Mouse (Mus musculus): Measurements from ENCODE around the gene Arhgdib. TPM values are rescaled to one million over a fixed set of nuclear protein-coding genes. Genes with fewer than 3 reads are reported as not detected.

Arhgdib gene
- polyA plus RNA-seq, 1 experiment = 22.6 TPM

GRCm38 (mm10) chr6:136922080-136922479 is 19.6 kb downstream of the Arhgdib start, which contains the start of gene Erp27:
Erp27 (minus strand) TSS chr6:136922180.
- no peaks in the 10 kb centered on the region for H3K4me1 ChIP-seq (ENCODE audit: control insufficient read depth, insufficient read depth, insufficient read length, low read length)
- WGBS = 28% methylated on average over 5 of the region's 5 CpGs

GRCm38 (mm10) chr6:136921601-136922000 is 20.1 kb downstream of the Arhgdib start:
- Histone ChIP-seq H3K27ac (ENCODE audit: insufficient read depth, low read depth, low read length) (no peak overlapping the region), H3K4me3 (ENCODE audit: low read depth, low read length) (no peak overlapping the region), H3K4me1 (ENCODE audit: control insufficient read depth, insufficient read depth, insufficient read length, low read length) (no peaks in the 10 kb centered on the region), H3K27me3 (ENCODE audit: control insufficient read depth, insufficient read depth, low read length) (no peaks in the 10 kb centered on the region), H3K36me3 (ENCODE audit: control insufficient read depth, insufficient read depth, low read length) (no peaks in the 10 kb centered on the region)
- TF ChIP-seq CTCF (IDR thresholded peaks at IDR 0.05; ENCODE audit: extremely low read depth, insufficient read length, insufficient replicate concordance, low read depth, low read length) = no peak
- no peak for TF ChIP-seq POLR2A (IDR thresholded peaks at IDR 0.05; ENCODE audit: low read depth, low read length)
- 69% methylated on average over 7 of the region's 7 CpGs for WGBS

More at GRCm38 (mm10) chr6:136922080-136922479, 19.6 kb downstream of the Arhgdib start, which contains the start of gene Erp27:
- TF ChIP-seq POLR2A (IDR thresholded peaks at IDR 0.05; ENCODE audit: low read depth, low read length) (no peak), CTCF (IDR thresholded peaks at IDR 0.05; ENCODE audit: extremely low read depth, insufficient read length, insufficient replicate concordance, low read depth, low read length) (no peak)
- Histone ChIP-seq H3K27ac (ENCODE audit: insufficient read depth, low read depth, low read length) (no peak within 1 kb of the TSS), H3K4me3 (ENCODE audit: low read depth, low read length) (no peak within 1 kb of the TSS), H3K27me3 (ENCODE audit: control insufficient read depth, insufficient read depth, low read length) (no peaks in the 10 kb centered on the region), H3K36me3 (ENCODE audit: control insufficient read depth, insufficient read depth, low read length) (no peaks in the 10 kb centered on the region)

DNA sequence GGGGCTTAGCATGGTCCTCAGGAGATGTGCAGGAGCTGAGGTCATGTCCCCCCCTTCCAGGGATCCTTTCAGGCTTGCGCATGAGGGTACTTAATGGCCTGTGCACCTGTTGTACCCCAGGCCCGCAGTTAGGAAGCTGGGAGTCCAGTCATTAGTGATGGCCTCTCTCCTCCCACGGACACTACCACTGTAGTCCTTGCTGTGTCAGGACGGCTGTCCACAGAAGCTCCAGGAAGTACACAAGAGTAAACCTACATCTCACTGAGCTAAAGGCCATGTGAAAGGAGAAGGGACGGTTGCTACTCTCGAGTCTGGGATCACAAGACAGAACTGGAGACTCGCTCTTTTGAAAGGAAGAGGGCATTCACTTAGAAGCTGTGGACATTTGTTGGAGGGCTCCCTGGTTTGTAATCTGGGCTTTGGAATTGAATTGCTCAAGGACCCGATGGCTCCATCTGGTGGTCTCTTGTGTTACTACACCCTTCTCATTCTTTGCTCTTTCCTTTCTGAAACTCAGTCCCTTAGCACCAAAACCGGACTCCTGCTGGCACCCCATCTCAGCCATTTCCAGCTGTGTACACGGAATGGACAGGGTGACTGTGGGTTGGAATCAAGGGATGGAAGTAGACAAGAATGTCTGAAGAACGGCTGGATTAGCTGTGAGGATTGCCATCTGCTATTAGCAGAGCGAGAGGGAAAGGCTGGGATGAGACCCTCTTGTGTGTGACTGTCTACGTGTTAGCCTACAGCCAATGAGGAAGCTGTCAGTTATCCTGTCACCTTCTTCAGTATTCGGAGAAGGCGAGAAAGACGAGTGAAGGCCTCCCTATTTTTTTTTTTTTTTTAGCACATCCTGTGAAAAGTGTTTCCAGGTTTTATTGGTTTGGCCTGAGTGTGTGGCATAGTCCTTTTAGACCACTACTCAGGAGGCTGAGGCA is 21.1 kb downstream of the Arhgdib start:
- 33% methylated on average over 16 of the region's 16 CpGs for WGBS
- H3K36me3 ChIP-seq (ENCODE audit: control insufficient read depth, insufficient read depth, low read length) = no peaks in the 10 kb centered on the region
- H3K27ac ChIP-seq (ENCODE audit: insufficient read depth, low read depth, low read length) = no peak overlapping the region
- TF ChIP-seq POLR2A (IDR thresholded peaks at IDR 0.05; ENCODE audit: low read depth, low read length) (no peak), CTCF (IDR thresholded peaks at IDR 0.05; ENCODE audit: extremely low read depth, insufficient read length, insufficient replicate concordance, low read depth, low read length) (peak; percentile 52; the same call in 1 of the 2 replicates)
- H3K4me3 ChIP-seq (ENCODE audit: low read depth, low read length) = no peak overlapping the region
- no peaks in the 10 kb centered on the region for H3K27me3 ChIP-seq (ENCODE audit: control insufficient read depth, insufficient read depth, low read length)
- H3K4me1 ChIP-seq (ENCODE audit: control insufficient read depth, insufficient read depth, insufficient read length, low read length) = no peaks in the 10 kb centered on the region

DNA sequence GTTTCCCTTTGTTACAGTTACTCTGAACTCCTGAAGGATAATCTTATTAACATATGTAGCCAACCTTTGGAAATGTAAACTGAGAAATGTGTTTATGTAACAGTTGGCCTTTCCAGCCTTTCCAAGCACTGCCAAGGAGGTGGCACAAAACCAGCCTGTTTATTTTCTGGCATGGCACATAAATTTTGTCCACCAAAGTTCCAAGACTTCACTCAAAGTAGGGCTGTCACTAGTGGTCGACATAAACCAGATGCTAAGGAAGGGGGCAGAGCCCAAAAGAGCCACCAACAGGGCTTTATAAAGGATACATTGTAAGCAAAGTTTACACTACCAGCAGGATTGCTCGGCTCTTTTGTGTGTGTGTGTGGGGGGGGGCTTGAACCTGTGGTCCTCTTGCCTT is 23.8 kb downstream of the Arhgdib start:
- Histone ChIP-seq H3K27me3 (ENCODE audit: control insufficient read depth, insufficient read depth, low read length) (no peaks in the 10 kb centered on the region), H3K4me1 (ENCODE audit: control insufficient read depth, insufficient read depth, insufficient read length, low read length) (peaks cover 3% of the 10 kb centered on the region; the same call in 1 of the 2 replicates), H3K27ac (ENCODE audit: insufficient read depth, low read depth, low read length) (no peak overlapping the region), H3K36me3 (ENCODE audit: control insufficient read depth, insufficient read depth, low read length) (no peaks in the 10 kb centered on the region), H3K4me3 (ENCODE audit: low read depth, low read length) (no peak overlapping the region)
- TF ChIP-seq CTCF (IDR thresholded peaks at IDR 0.05; ENCODE audit: extremely low read depth, insufficient read length, insufficient replicate concordance, low read depth, low read length) (no peak), POLR2A (IDR thresholded peaks at IDR 0.05; ENCODE audit: low read depth, low read length) (no peak)
- 48% methylated on average over 2 of the region's 2 CpGs for WGBS

DNA sequence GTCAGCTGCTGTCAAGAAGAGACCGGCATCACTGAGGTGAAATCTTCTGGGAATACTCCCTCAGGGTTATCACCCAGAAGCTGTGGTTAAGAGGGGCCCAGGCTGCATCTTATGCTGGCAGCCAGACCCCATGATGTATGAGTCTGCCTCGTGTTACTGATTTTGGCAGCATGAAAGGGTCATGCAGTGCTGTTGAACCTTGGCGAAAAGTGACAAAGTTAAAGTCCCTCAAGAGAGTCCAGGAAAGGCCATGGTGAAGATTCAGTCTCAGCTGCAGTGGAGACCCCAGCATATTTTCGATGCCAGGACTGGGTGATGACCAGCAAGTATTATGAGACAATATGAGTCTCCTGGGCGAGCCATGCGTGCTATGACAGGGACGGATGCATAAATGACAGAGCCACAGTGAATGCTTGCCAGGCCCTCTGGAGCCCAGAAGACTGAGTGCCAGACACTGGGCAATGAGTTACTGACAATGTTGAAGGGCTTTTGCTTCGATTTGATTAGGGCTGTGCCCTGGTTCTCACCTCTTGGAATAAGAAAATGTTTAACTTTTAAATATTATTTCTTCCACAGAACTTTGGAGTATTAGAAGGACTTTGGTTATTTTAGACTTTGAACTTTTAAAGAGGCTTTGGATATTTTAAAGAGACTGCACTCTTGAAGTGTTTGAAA is 25.8 kb downstream of the Arhgdib start:
- Histone ChIP-seq H3K4me3 (ENCODE audit: low read depth, low read length) (no peak overlapping the region), H3K27me3 (ENCODE audit: control insufficient read depth, insufficient read depth, low read length) (no peaks in the 10 kb centered on the region), H3K4me1 (ENCODE audit: control insufficient read depth, insufficient read depth, insufficient read length, low read length) (peaks cover 3% of the 10 kb centered on the region; the same call in 1 of the 2 replicates), H3K27ac (ENCODE audit: insufficient read depth, low read depth, low read length) (no peak overlapping the region), H3K36me3 (ENCODE audit: control insufficient read depth, insufficient read depth, low read length) (no peaks in the 10 kb centered on the region)
- 82% methylated on average over 8 of the region's 8 CpGs for WGBS
- TF ChIP-seq POLR2A (IDR thresholded peaks at IDR 0.05; ENCODE audit: low read depth, low read length) (no peak), CTCF (IDR thresholded peaks at IDR 0.05; ENCODE audit: extremely low read depth, insufficient read length, insufficient replicate concordance, low read depth, low read length) (no peak)

DNA sequence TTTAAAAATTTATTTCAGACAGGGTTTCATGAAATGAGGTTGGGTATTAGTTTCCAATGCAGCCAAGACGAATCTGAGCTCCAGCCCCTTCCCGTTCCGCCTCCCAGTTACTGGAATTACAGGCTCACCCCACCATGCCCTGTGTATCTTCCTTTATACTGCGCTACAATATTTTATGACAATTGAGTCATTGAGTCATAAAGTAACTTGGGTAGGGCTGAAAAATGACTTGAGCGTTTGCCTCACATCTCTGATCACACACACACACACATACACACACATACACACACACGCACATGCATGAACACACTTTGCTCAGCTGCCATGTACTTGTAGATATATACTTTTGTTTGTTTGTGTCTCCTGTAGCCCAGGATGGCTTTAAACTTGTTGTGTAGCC is 27.5 kb downstream of the Arhgdib start:
- Histone ChIP-seq H3K4me1 (ENCODE audit: control insufficient read depth, insufficient read depth, insufficient read length, low read length) (peaks cover 3% of the 10 kb centered on the region; the same call in 1 of the 2 replicates), H3K27me3 (ENCODE audit: control insufficient read depth, insufficient read depth, low read length) (no peaks in the 10 kb centered on the region), H3K4me3 (ENCODE audit: low read depth, low read length) (no peak overlapping the region), H3K27ac (ENCODE audit: insufficient read depth, low read depth, low read length) (no peak overlapping the region), H3K36me3 (ENCODE audit: control insufficient read depth, insufficient read depth, low read length) (no peaks in the 10 kb centered on the region)
- TF ChIP-seq POLR2A (IDR thresholded peaks at IDR 0.05; ENCODE audit: low read depth, low read length) (no peak), CTCF (IDR thresholded peaks at IDR 0.05; ENCODE audit: extremely low read depth, insufficient read length, insufficient replicate concordance, low read depth, low read length) (no peak)
- 45% methylated on average over 6 of the region's 6 CpGs for WGBS
